Mouse (Mus musculus) 3134 (cell line): ENCODE data around the gene Serinc2.

Experiments
- DNase-seq: peaks from one replicate; pipeline ENCODE4 v3.0.0-alpha.2; 2011; ENCODE audit warnings: low spot score; ENCODE audit not compliant: insufficient read length; ENCODE audit errors: extremely low read depth

The Serinc2 gene

GRCm38 (mm10) chr4:130211870-130212269 lies 67.1 kb downstream of the Serinc2 start:
- DNase-seq: no peak
